Mouse (Mus musculus) frontal cortex, adult (tissue): ENCODE data around the gene Rnps1.
"Not testable (repeated sequence)": the region's sequence is repeated elsewhere in the genome, so short reads cannot be mapped to it uniquely, and the experiment has no call there.

ENCODE experiments used
- ATAC-seq: cut with Nextera tagmentation; 2 replicates; pipeline ENCODE4 v1.9.2; 2017; ENCODE audit warnings: mild to moderate bottlenecking, moderate library complexity, mixed read lengths; ENCODE audit not compliant: low TSS enrichment

Gene Rnps1

DNA sequence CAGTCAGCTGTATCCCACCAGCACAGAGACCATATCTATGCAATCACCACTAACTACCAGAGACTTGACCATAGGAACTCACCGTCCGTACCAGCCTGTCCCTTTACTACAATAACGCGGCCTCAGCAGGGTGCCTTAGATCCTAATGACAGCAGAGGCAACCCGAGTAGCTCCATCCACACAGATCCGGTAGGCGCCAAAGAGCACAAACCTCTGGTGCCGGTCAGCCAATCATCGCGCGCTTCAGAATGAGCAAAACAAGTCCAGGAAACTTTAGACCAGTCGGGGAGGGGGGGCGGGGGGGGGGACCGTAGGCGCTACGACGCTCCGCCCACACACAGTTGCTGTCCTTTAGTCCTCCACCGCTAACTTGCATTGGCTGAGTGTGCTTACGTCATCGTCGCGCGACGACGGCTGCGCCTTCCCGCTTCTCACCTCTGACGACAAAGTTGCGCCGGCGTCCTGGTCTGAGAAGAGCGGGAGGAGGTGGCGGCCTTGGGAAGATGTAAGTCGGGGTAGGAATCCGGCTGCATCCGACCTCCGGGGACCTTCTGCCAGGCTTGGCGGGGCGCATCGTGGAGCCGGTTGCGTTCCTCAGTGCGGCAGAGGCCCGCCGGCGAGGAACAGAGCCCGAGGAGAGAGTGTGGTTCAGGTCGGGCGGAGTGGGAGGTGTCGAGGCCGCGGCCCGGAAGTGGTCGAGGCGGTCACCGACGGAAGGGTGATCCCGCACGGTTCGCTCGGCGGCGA is at the start of gene Rnps1:
Rnps1 (plus strand) TSS at position 336 of the 747 bp plus-strand sequence.
- peak; percentile 73 for ATAC-seq

DNA sequence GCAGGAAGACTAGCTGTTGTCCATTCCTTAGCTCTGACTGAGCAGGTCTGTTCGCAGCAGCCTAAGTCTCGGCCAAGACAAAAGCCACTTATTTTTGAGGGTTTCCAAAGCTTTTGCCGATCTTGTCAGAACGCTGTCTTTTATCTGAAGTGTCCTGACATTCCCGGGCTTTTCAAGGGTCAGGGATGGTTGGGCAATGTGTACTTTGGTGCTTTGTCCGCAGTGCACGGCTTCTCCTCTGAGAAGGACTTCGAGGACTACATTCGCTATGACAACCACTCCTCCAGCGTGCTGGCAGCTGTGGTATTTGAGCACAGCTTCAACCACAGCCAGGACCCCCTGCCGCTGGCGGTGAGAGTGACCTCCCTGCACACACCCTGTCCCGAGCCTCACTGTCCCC is 48.5 kb upstream of the Rnps1 start:
- no peak for ATAC-seq

- no peak for ATAC-seq
Observed at GRCm38 (mm10) chr17:24375094-24375712, 39.2 kb upstream of the Rnps1 start.

DNA sequence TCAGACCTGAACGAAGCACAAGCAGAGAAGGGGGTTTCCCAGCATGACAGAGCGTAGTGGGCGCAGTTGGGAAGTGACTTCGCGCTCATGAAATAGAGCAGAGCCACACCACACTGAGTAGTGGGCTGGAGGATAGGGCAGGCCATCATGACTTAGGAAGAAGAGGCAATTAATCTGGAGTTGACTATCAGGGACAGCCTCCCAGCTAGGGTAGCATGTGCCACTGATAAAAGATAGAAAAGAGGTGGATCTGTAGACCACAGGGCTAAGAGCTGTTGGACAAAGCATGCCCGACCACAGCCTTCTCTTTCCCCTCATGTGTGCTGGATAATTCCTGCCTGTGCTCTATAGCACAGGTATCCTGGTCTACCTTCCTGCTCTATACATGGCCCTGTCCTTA is 38.5 kb upstream of the Rnps1 start:
- ATAC-seq = no peak

GRCm38 (mm10) chr17:24378496-24378895 is 35.9 kb upstream of the Rnps1 start:
- no peak for ATAC-seq

- ATAC-seq = no peak
Observed at GRCm38 (mm10) chr17:24383789-24384188, 30.6 kb upstream of the Rnps1 start.

GRCm38 (mm10) chr17:24388711-24389110 is 25.7 kb upstream of the Rnps1 start:
- ATAC-seq = no peak

GRCm38 (mm10) chr17:24389865-24390264 is 24.5 kb upstream of the Rnps1 start:
- ATAC-seq = no peak; the same call in 1 of the 2 replicates

DNA sequence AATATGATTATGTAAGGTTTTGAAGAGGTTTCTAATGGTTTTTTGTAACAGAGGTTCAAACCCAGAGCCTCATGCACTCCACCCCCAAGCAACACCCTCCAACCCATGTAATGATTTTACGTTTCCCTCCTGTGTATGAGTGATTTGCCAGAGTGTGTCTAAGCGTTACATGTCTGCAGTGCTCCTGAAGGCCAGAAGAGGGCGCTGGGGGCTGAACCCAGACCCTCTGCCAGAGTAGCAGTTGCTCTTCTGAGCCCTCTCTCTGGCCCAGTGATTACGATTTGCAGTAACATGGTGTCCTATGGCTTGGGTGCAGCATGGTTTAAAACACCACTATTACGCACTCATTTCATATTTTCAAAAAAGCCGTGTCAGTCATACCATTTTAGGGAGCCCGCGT is 23.2 kb upstream of the Rnps1 start:
- ATAC-seq = no peak

- ATAC-seq = no peak
Observed at GRCm38 (mm10) chr17:24393527-24393926, 20.8 kb upstream of the Rnps1 start.

GRCm38 (mm10) chr17:24394456-24394855 is 19.9 kb upstream of the Rnps1 start:
- ATAC-seq = no peak

DNA sequence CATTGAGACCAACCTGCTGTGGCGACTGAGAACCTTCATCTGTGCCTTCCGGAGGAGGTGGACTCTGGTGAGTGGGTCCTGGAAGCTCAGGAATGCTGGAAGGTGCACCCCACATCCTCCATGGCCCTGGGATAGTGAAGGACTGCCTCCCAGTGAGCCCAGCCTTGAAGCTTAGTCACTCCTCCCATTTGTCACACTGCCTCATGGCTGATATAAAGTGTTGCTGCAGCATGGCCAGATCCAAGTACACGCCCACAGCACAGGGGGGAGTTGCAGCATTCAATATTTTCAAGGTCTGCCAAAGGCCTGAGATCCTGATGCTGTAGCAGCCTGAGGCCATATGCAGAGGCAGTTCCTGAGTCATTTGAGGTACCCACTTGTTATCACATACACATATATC is 12.0 kb upstream of the Rnps1 start:
- peak; percentile 55; the same call in 1 of the 2 replicates for ATAC-seq

DNA sequence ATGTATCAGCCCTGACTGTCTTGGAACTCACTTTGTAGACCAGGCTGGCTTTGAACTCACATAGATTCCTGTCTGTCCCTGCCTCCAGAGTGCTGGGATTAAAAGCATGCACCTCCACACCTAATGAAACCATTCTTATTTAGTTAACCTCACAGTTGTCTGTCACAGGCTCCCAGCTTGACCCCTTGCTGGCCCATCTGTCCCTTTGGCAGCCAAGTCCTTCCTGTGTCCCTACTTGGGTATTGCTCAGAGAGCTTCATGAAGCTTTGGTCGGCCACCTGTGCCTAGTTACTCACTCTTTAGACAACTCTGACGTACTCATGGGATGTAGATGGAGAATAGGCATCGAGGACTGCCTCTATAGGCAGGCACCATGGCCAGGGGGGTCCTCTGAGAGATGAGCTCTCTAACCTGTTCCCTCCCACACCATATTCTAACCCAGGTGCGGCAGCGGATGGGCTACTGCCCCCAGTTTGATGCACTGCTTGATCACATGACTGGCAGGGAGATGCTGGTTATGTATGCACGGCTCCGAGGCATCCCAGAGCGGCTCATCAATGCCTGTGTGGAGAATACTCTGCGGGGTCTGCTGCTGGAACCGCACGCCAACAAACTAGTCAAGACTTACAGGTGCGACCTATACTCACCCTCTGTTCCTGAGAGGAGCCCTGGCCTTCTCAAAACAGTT is 7.1 kb upstream of the Rnps1 start:
- no peak for ATAC-seq

DNA sequence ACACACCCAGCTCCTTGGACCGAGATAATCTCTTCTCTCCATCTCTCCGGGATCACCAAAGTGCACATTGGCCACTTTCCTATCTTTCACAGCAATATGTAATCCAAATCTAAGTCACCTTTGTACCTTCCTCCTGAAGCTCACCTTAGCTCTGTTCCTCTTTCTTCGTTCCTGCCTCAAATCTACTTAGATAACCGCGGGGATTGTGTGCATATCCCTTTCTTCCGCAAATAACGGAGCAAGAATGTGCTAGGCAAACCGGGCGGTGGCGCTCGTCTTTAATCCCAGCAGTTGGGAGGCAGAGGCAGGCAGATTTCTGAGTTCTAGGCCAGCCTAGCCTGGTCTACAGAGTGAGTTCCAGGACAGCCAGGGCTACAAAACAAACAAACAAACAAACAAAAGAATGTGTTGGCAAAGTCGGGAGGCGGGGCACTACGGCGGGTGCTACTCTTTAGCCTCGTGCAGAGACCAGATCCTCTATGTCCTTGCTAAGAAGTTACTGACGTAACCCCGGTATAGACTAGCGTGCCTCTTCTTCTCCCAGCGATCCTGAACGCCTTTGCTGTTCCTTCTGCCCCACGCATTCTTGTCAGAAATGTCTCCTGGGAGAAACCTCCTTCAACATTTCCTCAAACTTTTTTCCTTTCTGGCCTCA is 681 bp upstream of the Rnps1 start:
- peak; percentile 24; the same call in 1 of the 2 replicates for ATAC-seq

- ATAC-seq = no peak
Observed at GRCm38 (mm10) chr17:24415011-24415410, 646 bp downstream of the Rnps1 start.

DNA sequence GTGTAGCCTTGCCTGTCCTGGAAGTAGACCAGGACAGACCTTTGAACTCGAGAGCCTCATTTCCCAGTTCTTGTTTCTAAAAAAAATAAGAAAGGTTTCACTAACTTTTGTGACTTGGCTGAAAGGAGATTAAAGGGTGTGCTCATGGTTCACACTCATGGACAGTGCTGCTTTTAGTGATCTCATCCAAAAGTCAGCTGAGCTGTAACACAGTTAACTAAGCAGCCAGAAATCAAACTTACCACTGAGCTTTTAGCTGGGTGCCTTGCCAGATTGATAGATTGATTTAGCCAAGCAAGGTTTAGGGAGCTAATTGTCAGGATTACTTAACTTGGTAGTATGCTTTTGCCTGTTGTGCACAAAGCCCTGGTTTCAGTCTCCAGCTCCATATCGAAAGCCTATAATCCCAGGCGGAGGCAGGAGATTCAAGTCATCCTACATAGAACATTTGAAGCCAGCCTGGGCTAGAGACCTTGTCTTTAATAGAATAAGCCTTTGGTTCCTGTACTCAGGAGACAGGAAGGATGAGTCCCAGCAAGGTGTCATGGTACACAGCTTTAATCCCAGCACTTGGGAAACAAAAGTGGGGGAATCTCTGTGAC is 1.8 kb downstream of the Rnps1 start:
- no peak for ATAC-seq

DNA sequence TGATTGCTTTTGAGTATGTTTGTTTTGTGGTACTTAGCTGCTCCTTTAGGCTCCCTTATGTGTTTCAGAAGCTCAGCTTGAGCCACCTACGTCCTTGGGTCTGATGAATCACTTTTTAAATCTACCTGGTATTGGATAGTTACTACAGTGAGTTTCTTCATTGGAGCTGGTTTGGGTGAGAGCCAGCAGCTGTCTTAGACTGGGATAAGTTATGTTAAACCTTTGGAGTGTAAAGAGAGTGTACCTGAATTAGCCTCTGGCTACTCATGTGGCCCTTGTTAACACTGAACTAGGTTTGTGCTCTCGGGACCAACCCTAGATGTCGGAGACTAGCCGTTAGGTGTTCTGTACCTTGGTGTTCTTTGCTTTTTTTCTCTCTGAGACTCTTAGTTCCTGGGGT is 8.7 kb downstream of the Rnps1 start:
- no peak for ATAC-seq

DNA sequence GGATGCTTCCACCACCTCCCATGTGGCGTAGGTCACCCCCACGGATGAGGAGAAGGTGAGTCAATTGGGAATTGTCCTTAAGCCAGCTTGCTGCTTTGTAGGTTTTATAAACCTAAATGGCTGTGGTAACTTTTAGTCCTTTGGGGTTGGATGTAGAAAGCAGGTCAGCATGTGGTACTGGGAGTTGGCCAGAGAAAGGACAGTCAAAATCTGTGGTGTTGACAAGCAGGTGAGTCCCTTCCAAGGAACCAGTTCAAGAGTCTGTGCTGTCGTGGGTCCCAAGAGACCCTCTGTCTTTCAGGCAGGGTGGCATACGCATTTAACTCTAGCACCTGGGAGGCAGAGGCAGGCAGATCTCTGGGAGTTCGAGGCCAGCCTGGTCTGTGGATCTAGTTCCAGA is 10.1 kb downstream of the Rnps1 start:
- ATAC-seq = no peak

DNA sequence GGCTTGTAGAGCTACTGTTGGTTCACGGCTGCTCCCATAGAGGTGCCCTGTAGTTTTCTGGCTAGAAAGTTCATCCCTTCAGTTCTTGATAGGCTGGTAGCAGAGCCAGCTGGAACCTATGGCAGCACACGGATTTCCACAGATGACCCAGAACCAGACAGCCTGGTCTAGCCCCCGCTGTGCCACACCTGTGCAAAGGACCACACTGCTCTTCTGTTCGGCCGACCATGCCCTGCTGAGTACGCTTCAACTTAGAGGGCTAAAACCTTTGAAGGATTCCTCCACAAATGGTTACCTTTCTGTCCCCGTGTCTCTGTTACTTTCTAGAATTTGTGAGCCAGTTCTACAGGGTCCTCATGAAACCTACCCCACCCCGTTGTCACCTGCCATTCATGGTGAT is 11.0 kb downstream of the Rnps1 start:
- ATAC-seq = not testable (repeated sequence)

DNA sequence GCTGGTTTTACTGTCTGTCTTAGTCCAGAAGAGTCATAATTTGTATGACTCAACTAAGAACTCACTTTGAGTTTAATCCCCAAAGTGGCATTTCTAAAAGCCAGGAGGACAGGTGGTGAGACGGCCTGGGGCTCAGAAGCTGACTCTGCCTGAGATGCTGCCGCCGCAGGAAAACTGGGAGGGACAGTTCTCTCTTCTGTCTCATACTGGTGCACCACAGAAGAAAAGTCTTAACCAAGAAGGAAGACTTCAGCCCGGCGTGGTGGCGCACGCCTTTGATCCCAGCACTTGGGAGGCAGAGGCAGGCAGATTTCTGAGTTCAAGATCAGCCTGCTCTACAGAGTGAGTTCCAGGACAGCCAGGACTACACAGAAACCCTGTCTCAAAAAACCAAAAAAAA is 11.5 kb downstream of the Rnps1 start:
- ATAC-seq = no peak

- ATAC-seq = peak; percentile 93
Observed at GRCm38 (mm10) chr17:24426471-24427169, 12.3 kb downstream of the Rnps1 start, which contains the start of gene Eci1. TSS of gene Eci1 (plus strand) at chr17:24426641.
